Mouse (Mus musculus): ENCODE results near the gene Nxpe2. TPM values are rescaled to one million over a fixed set of nuclear protein-coding genes. Genes with fewer than 3 reads are reported as not detected.

Gene Nxpe2
- polyA plus RNA-seq, 1 experiment from 2014 or later: 1.2 TPM

DNA sequence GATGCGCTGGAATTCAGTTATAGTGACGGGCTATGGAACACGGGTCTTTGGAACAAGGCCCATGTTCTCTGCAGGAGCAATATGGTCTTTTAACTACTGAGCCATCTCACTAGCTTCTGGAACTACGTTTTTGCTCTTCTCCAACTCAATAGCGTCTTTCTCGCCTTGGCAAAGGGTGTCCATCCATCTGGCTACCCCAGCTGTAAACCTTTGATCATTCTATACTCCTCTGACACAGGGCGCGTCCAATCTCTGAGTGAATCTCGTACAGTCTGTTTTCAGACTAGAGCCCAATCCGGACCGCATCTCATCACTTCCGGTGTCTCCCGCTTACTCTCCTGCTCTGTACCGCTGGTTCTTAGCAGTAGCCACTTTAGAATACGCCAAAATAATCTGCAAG is 76.4 kb downstream of the Nxpe2 start:
- Histone ChIP-seq H3K27ac (ENCODE audit: low read depth, low read length) (no peak overlapping the region), H3K9me3 (ENCODE audit: control insufficient read depth, low read length) (no peaks in the 10 kb centered on the region), H3K36me3 (ENCODE audit: control insufficient read depth, insufficient read depth, low read length) (no peaks in the 10 kb centered on the region), H3K4me2 (ENCODE audit: low read depth, low read length, severe bottlenecking) (no peak overlapping the region), H3K27me3 (ENCODE audit: control insufficient read depth, insufficient read depth, low read length) (no peaks in the 10 kb centered on the region), H3K4me3 (ENCODE audit: low read depth, low read length) (no peak overlapping the region), H3K4me1 (replicated peaks; ENCODE audit: control insufficient read depth, insufficient read depth, low read length) (no peaks in the 10 kb centered on the region), H3K9ac (ENCODE audit: low read length) (no peak overlapping the region)
- DNase-seq (ENCODE audit: low spot score) (no peak), ATAC-seq (replicated peaks; ENCODE audit: low FRiP score) (no peak)
- 94% methylated on average over 15 of the region's 15 CpGs for WGBS

Other genes with a start within 250 kb of the Nxpe2 start
- gene Nxpe4, start 191.4 kb downstream of the Nxpe2 start, polyA plus RNA-seq (2014; fragmentation: Nextera tagmentation; extraction: Ambion mirVana): 7.8 and 7.9 TPM in 2 replicates
- gene Rexo2, start 127.2 kb upstream of the Nxpe2 start, polyA plus RNA-seq (2014; fragmentation: Nextera tagmentation; extraction: Ambion mirVana): 91.5 and 100 TPM in 2 replicates
- gene Rbm7, start 141.8 kb upstream of the Nxpe2 start, polyA plus RNA-seq (2014; fragmentation: Nextera tagmentation; extraction: Ambion mirVana): 120 and 132 TPM in 2 replicates
- 34.5 and 35.8 TPM in 2 replicates for gene Gm5617, start 142.0 kb upstream of the Nxpe2 start, polyA plus RNA-seq (2014; fragmentation: Nextera tagmentation; extraction: Ambion mirVana)